Mouse (Mus musculus): ENCODE results near the gene Gm20852. TPM values are rescaled to one million over a fixed set of nuclear protein-coding genes. Genes with fewer than 3 reads are reported as not detected.
"Not testable (repeated sequence)": the region's sequence is repeated elsewhere in the genome, so short reads cannot be mapped to it uniquely, and the experiment has no call there.

Gm20852 gene
- total RNA-seq (2017), result not detected in 3 replicates

- ATAC-seq (replicated peaks; ENCODE audit: insufficient number of reproducible peaks, low FRiP score, low TSS enrichment, poor library complexity, severe bottlenecking), result not testable (repeated sequence)
Observed at GRCm38 (mm10) chrY:66742023-66742422, at the start of gene Gm20852. Gene Gm20852 (minus strand): TSS chrY:66742123.

Data from monocyte, adult 5-6 weeks (primary cell).